In genomic region chr15:97825941-97826587, GRCm38 (mm10) we compare ENCODE assay signal across 1 mouse cellular context.
TF ChIP-seq lines count a peak whose summit lies in the region.

No protein-coding gene starts in this region.

TF ChIP-seq in CH12.LX, 34 proteins besides CTCF, POLR2A, EP300 and RAD21 (continued from another document):
- TF ChIP-seq POLR2AphosphoS2 (IDR thresholded peaks at IDR 0.05; ENCODE audit: low read depth, low read length) (no peak), GABPA (IDR thresholded peaks at IDR 0.05; ENCODE audit: insufficient replicate concordance, low read depth, low read length) (no peak), TCF12 (IDR thresholded peaks at IDR 0.05; ENCODE audit: low read depth, low read length) (peak; percentile 89), HCFC1 (IDR thresholded peaks at IDR 0.05; ENCODE audit: low read depth, low read length) (peak; percentile 28; the same call in 1 of the 2 replicates)
